Mouse (Mus musculus) layer of hippocampus, postnatal 14 days (tissue): ENCODE results near the gene Rest. TPM values are rescaled to one million over a fixed set of nuclear protein-coding genes. Genes with fewer than 3 reads are reported as not detected.

Experiments used
- DNase-seq, 2 experiments: peaks; one replicate each; pipeline ENCODE4 v3.0.0; 2021 to 2022; ENCODE audit warnings: low spot score in 2 of 2, mixed read lengths in 1 of 2
- total RNA-seq, 2 experiments: library from RNA; stranded (reverse); gene quantifications; 2 replicates each; pipeline ENCODE4 v1.2.3; 2021

Rest gene
- total RNA-seq, 2 experiments from 2014 or later, result 5.2 to 5.5 TPM

- DNase-seq, result no peak
These were observed 3.2 kb upstream of the Rest start for GRCm38 (mm10) chr5:77262105-77262504.

- DNase-seq, result peak in 1 of 2 experiments; percentile 50
These were observed 377 bp downstream of the Rest start for GRCm38 (mm10) chr5:77265671-77266065.

GRCm38 (mm10) chr5:77266066-77266885 is 985 bp downstream of the Rest start:
- peak in 1 of 2 experiments; percentile 28 for DNase-seq

- no peak for DNase-seq
These were observed 1.7 kb downstream of the Rest start for GRCm38 (mm10) chr5:77266886-77267401.

GRCm38 (mm10) chr5:77267441-77267840 is 2.1 kb downstream of the Rest start:
- DNase-seq, result no peak

- DNase-seq, result no peak
These were observed 2.8 kb downstream of the Rest start for GRCm38 (mm10) chr5:77267957-77268624.

- no peak for DNase-seq
These were observed 4.1 kb downstream of the Rest start for GRCm38 (mm10) chr5:77269399-77269798.

GRCm38 (mm10) chr5:77273151-77273550 is 7.9 kb downstream of the Rest start:
- DNase-seq, result no peak

GRCm38 (mm10) chr5:77275950-77276349 is 10.7 kb downstream of the Rest start:
- no peak for DNase-seq

- DNase-seq, result no peak
These were observed 11.9 kb downstream of the Rest start for GRCm38 (mm10) chr5:77277204-77277603.

- DNase-seq, result no peak
These were observed 16.4 kb downstream of the Rest start for GRCm38 (mm10) chr5:77281518-77282174.

GRCm38 (mm10) chr5:77282242-77282641 is 17.0 kb downstream of the Rest start:
- DNase-seq, result no peak

- DNase-seq, result no peak
These were observed 20.4 kb downstream of the Rest start for GRCm38 (mm10) chr5:77285685-77286084.

- DNase-seq, result no peak
These were observed 21.6 kb downstream of the Rest start for GRCm38 (mm10) chr5:77286904-77287303.

- DNase-seq, result no peak
These were observed 22.6 kb downstream of the Rest start for GRCm38 (mm10) chr5:77287901-77288300.

- no peak for DNase-seq
These were observed 24.4 kb downstream of the Rest start for GRCm38 (mm10) chr5:77289686-77290085.

GRCm38 (mm10) chr5:77290606-77291005 is 25.3 kb downstream of the Rest start:
- no peak for DNase-seq

- DNase-seq, result no peak
These were observed 27.7 kb downstream of the Rest start for GRCm38 (mm10) chr5:77292803-77293522.

- DNase-seq, result no peak
These were observed 34.2 kb downstream of the Rest start for GRCm38 (mm10) chr5:77299486-77299885.

GRCm38 (mm10) chr5:77301296-77301903 is 36.1 kb downstream of the Rest start:
- DNase-seq, result no peak
